Mouse (Mus musculus): ENCODE measurements around the gene Bspry. TPM values are rescaled to one million over a fixed set of nuclear protein-coding genes. Genes with fewer than 3 reads are reported as not detected.

Bspry gene
- polyA plus RNA-seq (2015; fragmentation: Nextera tagmentation; extraction: Ambion mirVana), result 1.4 and 2.8 TPM in 2 replicates

DNA sequence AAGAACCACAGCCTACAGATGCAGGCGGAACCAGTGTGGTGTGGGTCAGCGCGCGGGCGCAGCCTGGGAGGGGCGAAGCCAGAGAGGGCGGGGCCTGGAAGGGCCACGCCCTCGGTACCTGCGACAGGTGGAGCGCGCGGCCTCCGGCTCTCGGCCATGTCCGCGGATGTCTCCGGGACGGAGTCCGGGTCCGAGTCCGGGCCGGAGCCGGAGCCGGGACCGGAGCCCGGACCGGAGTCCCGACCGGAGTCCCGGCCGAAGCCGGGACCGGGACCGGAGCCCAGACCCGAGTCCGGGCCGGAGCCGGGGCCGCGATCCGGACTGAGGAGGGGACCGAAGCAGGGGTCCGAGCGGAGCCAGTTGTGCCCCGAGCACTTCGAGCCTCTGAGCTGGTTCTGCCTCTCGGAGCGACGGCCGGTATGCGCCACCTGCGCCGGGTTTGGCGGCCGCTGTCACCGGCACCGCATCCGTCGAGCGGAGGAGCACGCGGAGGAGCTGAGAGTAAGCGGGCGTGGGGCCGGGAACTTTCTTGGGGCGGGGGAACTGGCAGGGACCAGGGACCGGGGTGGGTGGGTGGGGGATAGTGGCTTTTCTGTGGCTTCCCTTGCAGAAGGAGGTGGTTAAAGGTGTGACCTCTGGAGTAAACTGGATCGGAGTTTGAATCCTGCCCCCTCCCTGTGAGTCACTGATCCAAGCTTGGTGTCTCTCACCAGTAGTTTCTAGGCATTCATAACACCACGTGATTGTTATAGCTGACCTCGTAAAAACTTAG is at the start of gene Bspry:
Bspry (plus strand) TSS at position 117 of the 772 bp plus-strand sequence.

DNA sequence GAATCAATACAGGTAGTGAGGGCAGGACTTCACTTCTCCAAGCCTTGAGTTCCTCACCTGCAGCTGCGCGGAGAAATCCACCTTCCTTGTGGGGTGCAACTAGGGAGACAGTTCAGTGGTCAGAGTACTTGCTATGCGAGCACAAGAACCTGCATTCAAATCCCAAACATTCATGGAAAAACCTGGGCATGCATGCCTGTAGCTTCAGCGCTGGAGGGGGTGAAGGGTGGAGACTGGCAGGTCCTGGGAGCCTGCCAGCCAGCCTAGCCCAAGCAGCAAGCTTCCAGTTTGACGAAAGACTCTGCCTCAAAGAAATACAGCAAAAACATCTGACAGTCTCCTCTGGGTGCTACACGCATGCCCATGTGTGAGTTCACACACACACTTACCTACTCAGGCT is 44.8 kb upstream of the Bspry start, which contains the start of gene Rnf183:
Rnf183 (minus strand) TSS at position 172 of the 400 bp plus-strand sequence.

DNA sequence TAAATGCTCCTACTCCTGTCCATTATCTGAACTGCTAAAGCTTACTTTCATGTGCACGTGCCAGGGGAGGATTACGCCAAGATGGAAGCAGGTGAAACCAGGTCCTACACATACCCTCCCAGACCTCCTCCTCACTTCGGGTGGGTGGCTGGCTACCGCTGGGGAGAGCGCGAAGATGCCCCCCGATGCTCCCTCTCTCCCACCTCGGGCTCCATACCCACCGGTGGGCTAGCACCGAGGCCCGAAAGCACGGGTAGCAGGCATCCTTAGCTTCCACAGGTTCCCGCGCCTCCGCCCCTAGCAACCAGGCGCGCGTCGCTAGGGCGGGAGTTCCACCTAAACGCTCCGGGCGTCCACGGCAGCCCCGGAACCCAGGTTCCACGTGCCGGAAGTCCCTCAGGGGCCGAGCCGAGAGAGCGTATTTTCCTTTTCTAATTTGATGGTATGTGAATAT is 9.2 kb upstream of the Bspry start, which contains the start of gene Wdr31:
Wdr31 (minus strand) TSS at position 299 of the 454 bp plus-strand sequence.

DNA sequence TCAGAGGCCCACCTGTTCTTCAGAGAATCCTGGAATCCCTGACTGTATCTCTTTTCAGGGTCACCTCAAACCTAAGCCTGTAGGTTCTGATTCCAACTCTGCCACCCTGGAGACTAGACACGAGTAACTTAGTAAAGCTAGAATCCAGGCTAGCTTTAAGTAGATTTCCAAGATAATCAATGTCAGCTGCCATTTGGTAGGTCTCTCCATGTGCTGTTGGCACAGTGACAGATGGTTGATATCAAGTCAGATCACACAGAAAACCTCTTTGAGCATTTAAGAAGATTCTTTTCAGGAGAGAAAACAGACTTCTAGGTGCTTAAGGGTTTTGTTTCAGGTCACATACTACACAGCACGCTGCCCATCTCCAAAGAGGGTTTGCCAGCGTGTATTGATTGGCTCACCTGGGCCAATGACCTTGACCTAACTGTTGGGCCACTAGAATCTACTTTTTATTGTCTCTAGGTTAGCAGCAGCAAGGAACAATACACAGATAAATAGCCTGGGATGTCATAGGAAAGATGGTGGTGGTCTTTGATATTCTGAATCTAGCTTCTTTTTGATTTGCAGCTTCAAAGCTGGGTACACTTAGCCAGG is 23.6 kb downstream of the Bspry start, which contains the start of gene Hdhd3:
Hdhd3 (minus strand) TSS at position 94 of the 597 bp plus-strand sequence.

DNA sequence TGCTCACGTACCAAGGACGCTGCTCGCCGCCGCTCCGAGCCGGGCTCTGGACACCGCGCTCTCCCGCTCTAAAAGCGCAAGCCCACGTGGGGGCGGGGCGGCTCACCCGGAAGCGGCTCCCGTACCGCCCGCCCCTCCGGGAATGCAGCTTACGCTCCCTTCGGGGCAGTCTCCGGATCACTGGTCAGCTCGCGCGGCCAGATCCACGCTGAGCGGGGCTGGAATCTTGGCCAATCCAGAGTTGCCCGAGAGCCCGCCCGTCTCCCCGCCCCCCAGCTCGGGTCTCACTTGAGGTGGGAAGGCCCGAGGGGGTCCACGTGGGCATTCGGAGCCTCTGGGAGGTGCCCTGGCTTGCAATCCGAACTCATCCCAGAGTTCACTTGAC is 40.0 kb downstream of the Bspry start, which contains the start of gene Alad:
Alad (minus strand) TSS at position 70 of the 385 bp plus-strand sequence.

DNA sequence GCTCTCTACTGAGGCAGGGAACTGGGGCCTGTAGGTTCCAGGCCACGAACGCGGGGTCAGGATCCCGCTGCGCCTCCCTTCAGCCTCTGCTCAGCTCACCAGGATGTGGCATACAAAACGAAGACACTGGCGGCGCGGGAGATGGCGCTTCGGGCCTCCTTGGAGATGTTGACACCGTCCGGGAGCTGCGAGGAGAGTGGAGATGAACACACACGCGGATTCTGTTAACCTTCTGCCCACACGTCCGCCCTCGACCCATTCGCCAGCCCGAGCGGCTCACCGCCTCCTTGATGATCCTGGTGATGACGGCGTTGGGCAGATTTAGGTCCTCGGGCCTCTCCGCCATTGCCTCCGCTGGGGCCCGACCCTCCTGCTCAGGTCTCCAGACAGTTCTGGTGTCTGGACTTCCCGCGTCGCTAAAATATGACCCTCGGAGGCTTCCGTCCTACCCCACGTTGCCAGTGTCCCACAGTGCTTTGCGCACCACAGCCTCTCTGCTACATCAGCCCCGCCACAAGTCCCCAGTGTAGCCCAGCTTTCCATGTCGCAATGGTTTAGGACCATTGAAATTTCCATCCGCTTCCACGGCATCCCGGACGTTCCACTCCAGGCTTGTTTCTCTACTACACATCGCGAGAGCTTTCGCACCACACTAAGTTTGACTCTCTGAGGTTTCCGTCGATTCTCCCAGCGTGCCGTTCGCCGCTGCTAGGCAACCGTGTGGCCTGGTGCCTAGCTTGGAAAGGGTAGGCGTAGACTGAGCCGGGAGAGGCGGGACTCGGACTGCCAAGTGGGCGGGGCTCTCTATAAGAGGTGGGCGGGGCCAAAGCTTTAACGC is 45.0 kb downstream of the Bspry start, which contains the start of the genes Pole3 and 4933430I17Rik:
Pole3 (minus strand) TSS at position 418 of the 838 bp plus-strand sequence.
4933430I17Rik (plus strand) TSS at position 719 of the 838 bp plus-strand sequence.

Other genes with a start within 250 kb of the Bspry start
- gene Zfp37, start 249.0 kb upstream of the Bspry start, polyA plus RNA-seq (2015; fragmentation: Nextera tagmentation; extraction: Ambion mirVana), result 7.8 and 8.7 TPM in 2 replicates
- gene Slc31a2, start 217.5 kb upstream of the Bspry start, polyA plus RNA-seq (2015; fragmentation: Nextera tagmentation; extraction: Ambion mirVana), result 52.7 and 61.7 TPM in 2 replicates
- 16.7 and 22.4 TPM in 2 replicates for gene Fkbp15, start 119.5 kb upstream of the Bspry start, polyA plus RNA-seq (2015; fragmentation: Nextera tagmentation; extraction: Ambion mirVana)
- gene Slc31a1, start 119.3 kb upstream of the Bspry start, polyA plus RNA-seq (2015; fragmentation: Nextera tagmentation; extraction: Ambion mirVana), result 80.9 and 95.1 TPM in 2 replicates
- gene Cdc26, start 71.4 kb upstream of the Bspry start, polyA plus RNA-seq (2015; fragmentation: Nextera tagmentation; extraction: Ambion mirVana), result 166 and 207 TPM in 2 replicates
- gene Prpf4, start 71.3 kb upstream of the Bspry start, polyA plus RNA-seq (2015; fragmentation: Nextera tagmentation; extraction: Ambion mirVana), result 9.6 and 15.4 TPM in 2 replicates
- not detected in 2 replicates for gene Rnf183, start 44.8 kb upstream of the Bspry start, polyA plus RNA-seq (2015; fragmentation: Nextera tagmentation; extraction: Ambion mirVana)
- gene Wdr31, start 9.2 kb upstream of the Bspry start, polyA plus RNA-seq (2015; fragmentation: Nextera tagmentation; extraction: Ambion mirVana), result 6.7 and 8.5 TPM in 2 replicates
- 12.6 and 13.9 TPM in 2 replicates for gene Hdhd3, start 23.4 kb downstream of the Bspry start, polyA plus RNA-seq (2015; fragmentation: Nextera tagmentation; extraction: Ambion mirVana)
- 75.4 and 134 TPM in 2 replicates for gene Alad, start 39.9 kb downstream of the Bspry start, polyA plus RNA-seq (2015; fragmentation: Nextera tagmentation; extraction: Ambion mirVana)
- gene Pole3, start 45.0 kb downstream of the Bspry start, polyA plus RNA-seq (2015; fragmentation: Nextera tagmentation; extraction: Ambion mirVana), result 49.4 and 75.7 TPM in 2 replicates
- gene 4933430I17Rik, start 45.3 kb downstream of the Bspry start, polyA plus RNA-seq (2015; fragmentation: Nextera tagmentation; extraction: Ambion mirVana), result 0.23 and 0.27 TPM in 2 replicates
- gene Rgs3, start 79.8 kb downstream of the Bspry start, polyA plus RNA-seq (2015; fragmentation: Nextera tagmentation; extraction: Ambion mirVana), result 27.0 and 40.0 TPM in 2 replicates

All from adrenal gland, postnatal 0 days (tissue).